Mouse (Mus musculus): ENCODE measurements around the gene Lima1. TPM values are rescaled to one million over a fixed set of nuclear protein-coding genes. Genes with fewer than 3 reads are reported as not detected.
A peak's percentile ranks its signal among the peaks of the same experiment; 100 is the strongest.
"Not testable (repeated sequence)": the region's sequence is repeated elsewhere in the genome, so short reads cannot be mapped to it uniquely, and the experiment has no call there.

Gene Lima1
- 10 to 100 TPM; 14.3 to 16.1 TPM for total RNA-seq (2021)
- long read RNA-seq, experiment 1, full-length matches to known transcripts: 11 of 23 reads
- long read RNA-seq, experiment 1, partial matches to known transcripts: 0 of 23 reads
- long read RNA-seq, experiment 1, other reads (novel, unspliced or antisense): 12 of 23 reads
- long read RNA-seq, experiment 2, full-length matches to known transcripts: 4 of 6 reads
- long read RNA-seq, experiment 2, partial matches to known transcripts: 1 of 6 reads
- long read RNA-seq, experiment 2, other reads (novel, unspliced or antisense): 1 of 6 reads

- DNase-seq: peak; percentile 88 to 93
Observed at GRCm38 (mm10) chr15:99875334-99875869, at the start of gene Lima1. Gene Lima1, minus strand, starts transcription at chr15:99875456.

GRCm38 (mm10) chr15:99919601-99920158 is 44.4 kb upstream of the Lima1 start:
- no peak for DNase-seq

GRCm38 (mm10) chr15:99917264-99917663 is 42.0 kb upstream of the Lima1 start:
- DNase-seq: no peak

- DNase-seq: no peak
Observed at GRCm38 (mm10) chr15:99914613-99915012, 39.4 kb upstream of the Lima1 start.

GRCm38 (mm10) chr15:99911785-99912184 is 36.5 kb upstream of the Lima1 start:
- no peak for DNase-seq

- DNase-seq: peak in 1 of 2 experiments; percentile 49
Observed at GRCm38 (mm10) chr15:99909339-99909996, 34.2 kb upstream of the Lima1 start.

- no peak for DNase-seq
Observed at GRCm38 (mm10) chr15:99907514-99907913, 32.3 kb upstream of the Lima1 start.

- no peak for DNase-seq
Observed at GRCm38 (mm10) chr15:99907041-99907440, 31.8 kb upstream of the Lima1 start.

GRCm38 (mm10) chr15:99904841-99905240 is 29.6 kb upstream of the Lima1 start:
- peak; percentile 6 to 25 for DNase-seq

- peak; percentile 84 to 88 for DNase-seq
Observed at GRCm38 (mm10) chr15:99904333-99904732, 29.1 kb upstream of the Lima1 start.

- no peak for DNase-seq
Observed at GRCm38 (mm10) chr15:99903227-99903626, 28.0 kb upstream of the Lima1 start.

GRCm38 (mm10) chr15:99902786-99903185 is 27.5 kb upstream of the Lima1 start:
- no peak for DNase-seq

- no peak for DNase-seq
Observed at GRCm38 (mm10) chr15:99896621-99897020, 21.4 kb upstream of the Lima1 start.

- DNase-seq: no peak
Observed at GRCm38 (mm10) chr15:99891355-99891754, 16.1 kb upstream of the Lima1 start.

GRCm38 (mm10) chr15:99890412-99891236 is 15.4 kb upstream of the Lima1 start:
- DNase-seq: peak in 1 of 2 experiments; percentile 14

GRCm38 (mm10) chr15:99889275-99889874 is 14.1 kb upstream of the Lima1 start:
- DNase-seq: peak in 1 of 2 experiments; percentile 39

- DNase-seq: not testable (repeated sequence)
Observed at GRCm38 (mm10) chr15:99887130-99887529, 11.9 kb upstream of the Lima1 start.

- DNase-seq: no peak
Observed at GRCm38 (mm10) chr15:99884038-99884437, 8.8 kb upstream of the Lima1 start.

GRCm38 (mm10) chr15:99878541-99878940 is 3.3 kb upstream of the Lima1 start:
- DNase-seq: no peak

GRCm38 (mm10) chr15:99874612-99875333 is 483 bp downstream of the Lima1 start:
- DNase-seq: peak; percentile 47 to 52

- DNase-seq: no peak
Observed at GRCm38 (mm10) chr15:99872543-99872942, 2.7 kb downstream of the Lima1 start.

All from heart, adult 18-20 months (tissue).